Mouse (Mus musculus): ENCODE results near the gene Gm42906. TPM values are rescaled to one million over a fixed set of nuclear protein-coding genes. Genes with fewer than 3 reads are reported as not detected.

Gene Gm42906
- polyA plus RNA-seq, 1 experiment from 2014 or later: not detected

- Histone ChIP-seq H3K9me3 (replicated peaks) (no peaks in the 10 kb centered on the region), H3K4me2 (replicated peaks) (no peak overlapping the region), H3K36me3 (no peaks in the 10 kb centered on the region), H3K9ac (no peak overlapping the region), H3K4me1 (peaks cover 7% of the 10 kb centered on the region), H3K27ac (replicated peaks) (no peak overlapping the region), H3K27me3 (no peaks in the 10 kb centered on the region), H3K4me3 (replicated peaks) (no peak overlapping the region)
- ATAC-seq (ENCODE audit: insufficient number of reproducible peaks, low FRiP score, low TSS enrichment, low read depth): no peak
- WGBS: 54% methylated on average over 3 of the region's 3 CpGs
These were observed 18.0 kb downstream of the Gm42906 start for GRCm38 (mm10) chr5:151410006-151410405.

GRCm38 (mm10) chr5:151409282-151409681 lies 18.7 kb downstream of the Gm42906 start:
- Histone ChIP-seq H3K4me1 (peaks cover 7% of the 10 kb centered on the region), H3K27me3 (no peaks in the 10 kb centered on the region), H3K4me2 (replicated peaks) (no peak overlapping the region), H3K9me3 (replicated peaks) (no peaks in the 10 kb centered on the region), H3K36me3 (no peaks in the 10 kb centered on the region), H3K9ac (no peak overlapping the region), H3K4me3 (replicated peaks) (no peak overlapping the region), H3K27ac (replicated peaks) (no peak overlapping the region)
- 26% methylated on average over 1 of the region's 1 CpGs for WGBS
- ATAC-seq (ENCODE audit: insufficient number of reproducible peaks, low FRiP score, low TSS enrichment, low read depth): no peak

GRCm38 (mm10) chr5:151408124-151408900 lies 19.7 kb downstream of the Gm42906 start:
- WGBS: 45% methylated on average over 7 of the region's 7 CpGs
- Histone ChIP-seq H3K36me3 (no peaks in the 10 kb centered on the region), H3K27ac (replicated peaks) (no peak overlapping the region), H3K9me3 (replicated peaks) (no peaks in the 10 kb centered on the region), H3K4me3 (replicated peaks) (no peak overlapping the region), H3K27me3 (no peaks in the 10 kb centered on the region), H3K4me1 (peaks cover 7% of the 10 kb centered on the region), H3K4me2 (replicated peaks) (no peak overlapping the region), H3K9ac (no peak overlapping the region)
- no peak for ATAC-seq (ENCODE audit: insufficient number of reproducible peaks, low FRiP score, low TSS enrichment, low read depth)

GRCm38 (mm10) chr5:151407493-151407892 lies 20.5 kb downstream of the Gm42906 start:
- 0 out of 2 replicates have a peak, but pooled peaks cover 2% of the 10 kb centered on the region for H3K4me1 ChIP-seq
- H3K27me3 ChIP-seq: no peaks in the 10 kb centered on the region
- no peak for ATAC-seq (ENCODE audit: insufficient number of reproducible peaks, low FRiP score, low TSS enrichment, low read depth)
- no peak overlapping the region for H3K4me3 ChIP-seq (replicated peaks)
- no peaks in the 10 kb centered on the region for H3K9me3 ChIP-seq (replicated peaks)
- no peak overlapping the region for H3K27ac ChIP-seq (replicated peaks)
- no peak overlapping the region for H3K9ac ChIP-seq
- no peak overlapping the region for H3K4me2 ChIP-seq (replicated peaks)
- H3K36me3 ChIP-seq: no peaks in the 10 kb centered on the region
- WGBS: 69% methylated on average over 3 of the region's 3 CpGs

GRCm38 (mm10) chr5:151406276-151406675 lies 21.7 kb downstream of the Gm42906 start:
- H3K9ac ChIP-seq: no peak overlapping the region
- no peak for ATAC-seq (ENCODE audit: insufficient number of reproducible peaks, low FRiP score, low TSS enrichment, low read depth)
- no peak overlapping the region for H3K4me2 ChIP-seq (replicated peaks)
- no peak overlapping the region for H3K4me3 ChIP-seq (replicated peaks)
- H3K36me3 ChIP-seq: no peaks in the 10 kb centered on the region
- no peaks in the 10 kb centered on the region for H3K27me3 ChIP-seq
- H3K27ac ChIP-seq (replicated peaks): no peak overlapping the region
- H3K4me1 ChIP-seq: no peaks in the 10 kb centered on the region
- 77% methylated on average over 5 of the region's 5 CpGs for WGBS
- H3K9me3 ChIP-seq (replicated peaks): no peaks in the 10 kb centered on the region

- Histone ChIP-seq H3K9ac (no peak overlapping the region), H3K4me1 (no peaks in the 10 kb centered on the region), H3K27me3 (no peaks in the 10 kb centered on the region), H3K9me3 (replicated peaks) (no peaks in the 10 kb centered on the region), H3K27ac (replicated peaks) (no peak overlapping the region), H3K36me3 (no peaks in the 10 kb centered on the region), H3K4me3 (replicated peaks) (no peak overlapping the region), H3K4me2 (replicated peaks) (no peak overlapping the region)
- ATAC-seq (ENCODE audit: insufficient number of reproducible peaks, low FRiP score, low TSS enrichment, low read depth): no peak
- 62% methylated on average over 8 of the region's 8 CpGs for WGBS
These were observed 22.6 kb downstream of the Gm42906 start for GRCm38 (mm10) chr5:151405314-151405903.

GRCm38 (mm10) chr5:151403586-151403985 lies 24.4 kb downstream of the Gm42906 start:
- no peaks in the 10 kb centered on the region for H3K4me1 ChIP-seq
- H3K36me3 ChIP-seq: no peaks in the 10 kb centered on the region
- no peak overlapping the region for H3K4me3 ChIP-seq (replicated peaks)
- no peaks in the 10 kb centered on the region for H3K9me3 ChIP-seq (replicated peaks)
- no peaks in the 10 kb centered on the region for H3K27me3 ChIP-seq
- H3K9ac ChIP-seq: no peak overlapping the region
- no peak overlapping the region for H3K27ac ChIP-seq (replicated peaks)
- 22% methylated on average over 2 of the region's 2 CpGs for WGBS
- ATAC-seq (ENCODE audit: insufficient number of reproducible peaks, low FRiP score, low TSS enrichment, low read depth): no peak
- H3K4me2 ChIP-seq (replicated peaks): no peak overlapping the region

GRCm38 (mm10) chr5:151400557-151400944 lies 27.4 kb downstream of the Gm42906 start:
- Histone ChIP-seq H3K27me3 (no peaks in the 10 kb centered on the region), H3K4me3 (replicated peaks) (no peak overlapping the region), H3K9ac (no peak overlapping the region), H3K4me2 (replicated peaks) (no peak overlapping the region), H3K36me3 (no peaks in the 10 kb centered on the region), H3K9me3 (replicated peaks) (no peaks in the 10 kb centered on the region), H3K4me1 (no peaks in the 10 kb centered on the region), H3K27ac (replicated peaks) (no peak overlapping the region)
- no peak for ATAC-seq (ENCODE audit: insufficient number of reproducible peaks, low FRiP score, low TSS enrichment, low read depth)
- 84% methylated on average over 2 of the region's 2 CpGs for WGBS

GRCm38 (mm10) chr5:151399918-151400556 lies 27.9 kb downstream of the Gm42906 start:
- Histone ChIP-seq H3K4me3 (replicated peaks) (no peak overlapping the region), H3K9ac (no peak overlapping the region), H3K36me3 (no peaks in the 10 kb centered on the region), H3K4me1 (no peaks in the 10 kb centered on the region), H3K27ac (replicated peaks) (no peak overlapping the region), H3K9me3 (replicated peaks) (no peaks in the 10 kb centered on the region), H3K27me3 (no peaks in the 10 kb centered on the region), H3K4me2 (replicated peaks) (no peak overlapping the region)
- WGBS: 56% methylated on average over 7 of the region's 7 CpGs
- ATAC-seq (ENCODE audit: insufficient number of reproducible peaks, low FRiP score, low TSS enrichment, low read depth): 0 out of 2 replicates have a peak, but pooled peaks have one; percentile 24

GRCm38 (mm10) chr5:151396119-151396518 lies 31.8 kb downstream of the Gm42906 start:
- no peaks in the 10 kb centered on the region for H3K27me3 ChIP-seq
- H3K27ac ChIP-seq (replicated peaks): no peak overlapping the region
- no peak overlapping the region for H3K4me3 ChIP-seq (replicated peaks)
- WGBS: 75% methylated on average over 4 of the region's 4 CpGs
- H3K9me3 ChIP-seq (replicated peaks): no peaks in the 10 kb centered on the region
- H3K36me3 ChIP-seq: no peaks in the 10 kb centered on the region
- no peaks in the 10 kb centered on the region for H3K4me1 ChIP-seq
- ATAC-seq (ENCODE audit: insufficient number of reproducible peaks, low FRiP score, low TSS enrichment, low read depth): no peak
- no peak overlapping the region for H3K4me2 ChIP-seq (replicated peaks)
- H3K9ac ChIP-seq: no peak overlapping the region

- no peaks in the 10 kb centered on the region for H3K4me1 ChIP-seq
- 57% methylated on average over 5 of the region's 5 CpGs for WGBS
- H3K27me3 ChIP-seq: no peaks in the 10 kb centered on the region
- no peaks in the 10 kb centered on the region for H3K36me3 ChIP-seq
- no peak overlapping the region for H3K4me3 ChIP-seq (replicated peaks)
- no peak overlapping the region for H3K4me2 ChIP-seq (replicated peaks)
- H3K27ac ChIP-seq (replicated peaks): no peak overlapping the region; the same call in 1 of the 2 replicates
- no peaks in the 10 kb centered on the region for H3K9me3 ChIP-seq (replicated peaks)
- H3K9ac ChIP-seq: no peak overlapping the region
- no peak for ATAC-seq (ENCODE audit: insufficient number of reproducible peaks, low FRiP score, low TSS enrichment, low read depth)
These were observed 33.3 kb downstream of the Gm42906 start for GRCm38 (mm10) chr5:151394690-151395089.
